Mouse (Mus musculus): ENCODE data around the gene Zfp385c.

Zfp385c gene

DNA sequence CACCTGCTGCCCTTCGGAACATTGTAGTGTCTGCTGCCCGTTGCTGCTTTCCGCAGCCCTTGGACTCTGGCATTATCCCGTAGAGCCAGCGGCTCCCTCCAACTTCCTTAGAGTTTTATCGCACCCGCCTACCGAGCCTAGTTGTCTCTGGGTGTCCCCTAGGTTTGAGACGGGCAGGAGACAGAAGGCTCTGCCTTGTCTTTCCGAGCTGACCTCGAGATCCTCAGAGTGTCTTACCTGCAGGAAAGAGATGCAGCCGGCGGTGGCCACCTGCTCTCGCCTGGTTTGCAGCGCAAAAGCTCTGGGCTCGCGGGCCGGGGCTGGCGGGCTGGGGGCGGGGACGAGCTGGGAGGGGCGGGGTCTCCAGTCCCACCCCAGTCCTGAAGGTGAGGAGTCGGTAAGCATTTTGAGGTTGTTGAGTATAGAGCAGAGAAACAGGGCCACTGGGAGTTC lies at the start of gene Zfp385c:
Zfp385c (minus strand) TSS at position 292 of the 453 bp plus-strand sequence.
- DNase-seq (ENCODE audit: low read depth in 2 of 2, low spot score in 2 of 2): no peak

DNA sequence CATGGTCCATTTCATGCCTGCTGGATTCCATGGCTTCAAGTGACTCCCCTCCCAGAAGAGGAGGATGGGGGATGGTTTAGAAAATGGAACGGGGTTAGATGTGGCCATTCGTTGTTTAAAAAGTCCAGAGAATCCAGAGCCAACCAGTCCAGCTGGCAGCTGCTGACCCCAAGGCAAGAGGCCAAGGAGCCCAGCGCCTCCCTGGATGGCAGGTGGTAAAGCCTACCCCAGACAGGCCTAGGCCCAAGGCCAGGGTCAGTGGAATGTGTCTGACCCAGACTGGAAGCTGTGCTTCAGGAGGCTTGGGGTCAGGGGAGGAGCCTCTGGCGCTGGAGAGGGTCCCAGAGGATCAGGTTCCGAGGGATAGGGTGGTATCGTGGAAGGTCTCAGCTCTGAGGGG lies 49.1 kb upstream of the Zfp385c start:
- no peak for DNase-seq (ENCODE audit: low read depth in 2 of 2, low spot score in 2 of 2)

GRCm38 (mm10) chr11:100738749-100739148 lies 46.5 kb upstream of the Zfp385c start:
- DNase-seq (ENCODE audit: low read depth in 2 of 2, low spot score in 2 of 2): no peak

GRCm38 (mm10) chr11:100738066-100738604 lies 45.9 kb upstream of the Zfp385c start, which contains the start of gene Rab5c:
Gene Rab5c (minus strand): TSS chr11:100738215.
- DNase-seq (ENCODE audit: low read depth in 2 of 2, low spot score in 2 of 2): peak; percentile 97 to 99

GRCm38 (mm10) chr11:100737105-100737733 lies 45.0 kb upstream of the Zfp385c start:
- DNase-seq (ENCODE audit: low read depth in 2 of 2, low spot score in 2 of 2): no peak

GRCm38 (mm10) chr11:100736746-100737080 lies 44.5 kb upstream of the Zfp385c start:
- DNase-seq (ENCODE audit: low read depth in 2 of 2, low spot score in 2 of 2): no peak

DNA sequence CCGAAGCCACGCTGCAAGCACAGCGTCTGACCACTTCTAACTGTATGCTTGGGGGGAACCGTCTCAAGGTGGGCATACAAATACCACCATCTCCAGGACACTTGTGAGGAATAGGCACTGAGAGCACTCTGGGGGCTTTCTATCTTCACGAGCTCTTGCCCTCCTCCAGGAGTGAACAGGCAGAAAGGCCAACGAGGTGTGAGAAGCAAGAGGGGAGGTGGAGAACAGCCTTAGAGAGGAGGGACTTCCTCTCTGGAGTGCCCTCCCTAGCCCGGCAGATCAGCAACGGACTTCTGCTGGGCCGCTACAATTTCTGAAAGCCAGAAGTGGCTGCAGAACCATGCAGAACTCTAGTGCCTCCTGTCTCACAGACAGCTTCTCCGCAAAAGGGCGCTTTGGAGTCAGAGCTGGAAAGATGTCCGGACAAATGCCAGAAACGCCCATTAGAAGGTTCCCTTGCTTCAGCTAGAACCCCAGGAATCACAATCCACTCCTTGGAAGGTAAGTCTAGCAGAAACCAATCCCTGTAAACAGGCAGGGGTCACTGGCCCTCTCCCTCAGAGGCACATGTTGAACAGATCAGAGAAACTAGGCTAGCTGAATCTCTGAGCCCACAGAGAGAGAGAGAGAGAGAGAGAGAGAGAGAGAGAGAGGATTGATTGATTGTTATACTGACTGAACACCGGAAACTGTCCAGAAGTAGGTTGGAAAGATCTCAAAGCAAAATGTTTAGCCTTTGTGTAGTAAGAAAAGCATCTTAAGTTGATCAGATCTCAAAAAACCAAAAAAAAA lies 43.9 kb upstream of the Zfp385c start:
- no peak for DNase-seq (ENCODE audit: low read depth in 2 of 2, low spot score in 2 of 2)

- DNase-seq (ENCODE audit: low read depth in 2 of 2, low spot score in 2 of 2): no peak
These were observed 43.0 kb upstream of the Zfp385c start for GRCm38 (mm10) chr11:100735134-100735865.

GRCm38 (mm10) chr11:100730477-100731205 lies 38.4 kb upstream of the Zfp385c start:
- no peak for DNase-seq (ENCODE audit: low read depth in 2 of 2, low spot score in 2 of 2)

DNA sequence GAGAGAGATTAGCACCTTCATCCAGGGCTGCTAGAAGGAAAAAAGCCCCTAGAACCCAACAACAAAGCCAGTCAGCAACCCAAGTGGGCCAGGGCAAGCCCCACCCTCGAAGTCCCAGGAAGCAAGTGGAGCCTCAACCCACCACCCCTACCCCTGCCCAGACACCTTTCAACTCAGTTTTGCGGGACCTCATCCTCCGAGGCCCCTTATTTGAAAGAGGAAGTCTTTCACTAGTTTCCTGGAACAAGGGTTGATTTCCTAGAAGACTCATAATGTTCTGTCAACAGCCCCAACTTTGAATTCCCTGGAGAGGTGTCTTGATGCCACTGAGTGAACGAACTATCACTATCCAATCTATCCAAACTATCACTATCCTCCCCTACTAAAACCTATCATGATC lies 37.7 kb upstream of the Zfp385c start:
- DNase-seq (ENCODE audit: low read depth in 2 of 2, low spot score in 2 of 2): no peak

- DNase-seq (ENCODE audit: low read depth in 2 of 2, low spot score in 2 of 2): no peak
These were observed 36.3 kb upstream of the Zfp385c start for GRCm38 (mm10) chr11:100728601-100729000.

- DNase-seq (ENCODE audit: low read depth in 2 of 2, low spot score in 2 of 2): no peak
These were observed 34.9 kb upstream of the Zfp385c start for GRCm38 (mm10) chr11:100727201-100727600.

DNA sequence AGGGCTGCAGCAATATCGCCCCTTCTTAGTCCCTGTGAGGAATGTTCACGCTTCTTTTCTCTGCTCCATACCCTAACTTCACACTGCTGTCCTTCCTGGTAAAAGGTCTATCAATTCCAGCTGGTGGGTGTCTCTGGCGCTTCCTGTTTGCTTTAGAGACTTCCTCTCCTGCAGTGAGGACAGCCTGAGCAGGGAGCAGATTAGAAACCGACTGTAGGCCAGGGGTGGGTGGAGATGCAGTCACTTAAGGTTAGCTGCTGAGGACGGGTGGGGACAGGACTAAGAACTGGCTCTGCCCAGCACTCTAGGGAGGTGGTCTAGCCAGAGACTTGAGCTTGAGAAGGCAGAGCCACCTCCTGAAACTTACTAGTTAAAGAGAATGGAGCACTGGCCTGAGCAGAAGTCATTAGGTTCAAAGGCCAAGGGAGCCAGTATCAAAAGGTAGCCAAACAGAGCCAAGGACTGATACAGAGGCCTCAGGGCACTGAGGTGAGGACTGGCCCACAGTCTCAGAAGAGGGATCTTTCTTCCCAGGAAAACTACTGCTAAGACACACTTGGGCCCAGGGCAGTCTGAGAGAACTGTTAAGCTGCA lies 32.8 kb upstream of the Zfp385c start:
- no peak for DNase-seq (ENCODE audit: low read depth in 2 of 2, low spot score in 2 of 2)

- DNase-seq (ENCODE audit: low read depth in 2 of 2, low spot score in 2 of 2): no peak
These were observed 30.3 kb upstream of the Zfp385c start for GRCm38 (mm10) chr11:100722493-100723028.

DNA sequence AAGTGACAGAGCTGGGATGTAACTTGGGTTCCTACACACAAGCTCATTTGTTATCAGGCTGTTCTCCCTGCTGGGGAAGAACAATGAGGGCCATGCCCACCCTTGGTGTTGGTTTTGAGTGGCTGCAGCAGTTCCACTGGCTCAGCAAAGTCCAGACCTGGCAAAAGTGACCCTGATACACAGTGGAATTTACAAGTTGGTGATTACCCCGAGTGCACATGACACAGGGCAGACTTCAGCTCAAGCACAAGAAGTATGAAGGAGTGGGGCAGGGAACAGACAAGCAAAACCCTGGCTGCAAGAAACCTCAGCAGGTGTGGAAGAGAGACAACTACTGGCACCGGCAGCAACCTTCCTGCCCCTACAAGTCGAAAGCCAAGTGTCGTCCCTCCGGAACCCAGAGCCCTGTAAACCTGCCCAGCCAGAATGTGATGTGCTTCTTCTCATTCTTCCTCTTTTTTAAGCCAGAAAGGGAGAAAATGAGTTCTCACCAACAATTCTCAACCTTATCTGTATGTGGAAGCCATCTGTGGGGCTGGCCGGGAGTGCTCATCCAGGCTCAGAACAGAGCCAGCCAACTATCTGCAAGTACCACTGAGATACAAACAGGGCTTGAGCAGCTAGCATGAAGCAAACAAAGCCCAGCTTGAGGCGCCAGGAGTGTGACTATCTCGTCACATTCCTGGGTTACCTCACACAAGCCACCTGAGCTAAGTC lies 29.7 kb upstream of the Zfp385c start:
- no peak for DNase-seq (ENCODE audit: low read depth in 2 of 2, low spot score in 2 of 2)

DNA sequence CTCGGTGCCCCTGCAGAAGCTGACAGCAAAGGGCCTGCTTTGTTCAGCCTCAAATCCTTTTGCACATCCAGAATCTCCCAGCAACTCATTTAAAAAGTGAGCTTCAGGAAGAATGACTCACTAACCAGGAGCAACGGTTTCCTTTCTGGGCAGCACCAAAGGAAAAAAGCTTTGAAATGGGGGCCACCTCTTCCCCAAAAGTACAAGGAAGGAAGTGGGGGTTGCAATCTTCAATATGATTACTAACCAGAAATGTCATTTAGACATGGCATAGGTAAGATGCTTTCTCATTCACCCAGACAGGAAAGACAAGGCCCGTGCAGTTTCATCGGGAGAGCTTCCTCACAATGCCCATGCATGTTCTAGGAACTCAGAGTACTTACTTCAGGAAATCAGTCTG lies 29.0 kb upstream of the Zfp385c start:
- DNase-seq (ENCODE audit: low read depth in 2 of 2, low spot score in 2 of 2): no peak

- no peak for DNase-seq (ENCODE audit: low read depth in 2 of 2, low spot score in 2 of 2)
These were observed 28.1 kb upstream of the Zfp385c start for GRCm38 (mm10) chr11:100720345-100720744.

- DNase-seq (ENCODE audit: low read depth in 2 of 2, low spot score in 2 of 2): no peak
These were observed 27.6 kb upstream of the Zfp385c start for GRCm38 (mm10) chr11:100719893-100720292.

GRCm38 (mm10) chr11:100719312-100719711 lies 27.1 kb upstream of the Zfp385c start:
- no peak for DNase-seq (ENCODE audit: low read depth in 2 of 2, low spot score in 2 of 2)

GRCm38 (mm10) chr11:100718866-100719265 lies 26.6 kb upstream of the Zfp385c start:
- no peak for DNase-seq (ENCODE audit: low read depth in 2 of 2, low spot score in 2 of 2)

Data from CD8-positive naive resting alpha-beta T cell, adult 2 months (primary cell).